Mouse (Mus musculus): Measurements from ENCODE around the gene Taf11. TPM values are rescaled to one million over a fixed set of nuclear protein-coding genes. Genes with fewer than 3 reads are reported as not detected.

The Taf11 gene
- polyA plus RNA-seq, 1 experiment from 2014 or later, result 22.2 TPM

DNA sequence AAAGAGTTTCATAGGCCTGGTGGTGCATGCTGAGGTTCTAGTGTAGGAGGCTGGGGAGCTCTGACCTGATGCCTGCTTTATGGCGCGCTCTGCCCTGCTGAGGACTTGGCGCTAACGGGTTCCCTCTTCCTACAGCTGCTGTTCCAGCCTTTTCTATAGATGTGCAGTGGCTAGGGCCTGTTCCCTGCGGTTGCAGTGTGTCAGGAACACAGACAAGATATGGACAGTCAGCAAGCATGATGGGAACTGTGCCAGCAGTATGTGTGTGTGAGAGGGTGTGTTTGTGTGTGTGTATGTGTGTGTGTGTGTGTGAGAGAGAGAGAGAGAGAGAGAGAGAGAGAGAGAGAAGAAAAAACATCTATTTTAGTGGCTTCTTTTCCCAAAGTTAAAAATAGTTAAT lies 29.4 kb upstream of the Taf11 start:
- no peak overlapping the region; the same call in 1 of the 2 replicates for H3K9ac ChIP-seq
- no peaks in the 10 kb centered on the region for H3K9me3 ChIP-seq (replicated peaks)
- 71% methylated on average over 5 of the region's 5 CpGs for WGBS (ENCODE audit: insufficient replicate concordance)
- H3K4me2 ChIP-seq, result no peak overlapping the region
- no peak overlapping the region for H3K27ac ChIP-seq (replicated peaks)
- H3K4me3 ChIP-seq (replicated peaks), result no peak overlapping the region
- H3K36me3 ChIP-seq (replicated peaks), result no peaks in the 10 kb centered on the region
- H3K27me3 ChIP-seq, result no peaks in the 10 kb centered on the region
- no peak for ATAC-seq (ENCODE audit: insufficient read depth)
- H3K4me1 ChIP-seq (replicated peaks), result peaks cover 17% of the 10 kb centered on the region; the same call in 1 of the 2 replicates

DNA sequence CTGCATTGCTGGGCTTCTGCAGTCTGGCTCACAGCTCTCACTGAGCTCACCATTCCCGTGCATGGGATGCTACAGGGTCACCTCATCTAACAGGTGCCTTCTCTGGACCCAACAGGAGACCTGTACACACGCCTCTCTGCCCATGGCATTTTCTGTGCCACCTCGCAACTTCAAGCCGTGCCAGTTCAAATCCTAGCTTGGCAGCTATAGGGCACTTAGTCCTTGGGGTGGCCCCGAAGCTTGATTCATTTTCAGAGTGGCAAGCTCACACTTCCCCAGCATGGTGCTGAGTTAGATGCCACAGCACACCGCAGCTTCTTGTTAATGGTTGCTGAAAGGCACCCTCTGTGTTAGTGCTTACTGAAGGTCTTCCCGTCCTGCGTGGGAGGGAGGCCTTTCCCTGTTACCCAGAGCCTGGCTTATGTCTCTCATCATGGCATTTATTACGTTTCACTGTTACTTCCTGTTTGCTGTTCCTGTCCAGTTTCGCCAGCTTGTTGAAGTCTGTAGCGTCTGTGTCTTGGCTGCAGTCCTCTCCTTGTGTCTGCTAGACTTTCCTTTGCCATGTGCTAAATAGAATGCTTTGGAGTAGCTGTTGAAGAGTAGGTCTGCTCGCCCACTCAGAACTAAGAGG lies 28.6 kb upstream of the Taf11 start:
- no peaks in the 10 kb centered on the region for H3K9me3 ChIP-seq (replicated peaks)
- H3K4me2 ChIP-seq, result no peak overlapping the region
- no peak overlapping the region for H3K9ac ChIP-seq
- no peaks in the 10 kb centered on the region for H3K27me3 ChIP-seq
- H3K4me3 ChIP-seq (replicated peaks), result no peak overlapping the region
- H3K4me1 ChIP-seq (replicated peaks), result peaks cover 17% of the 10 kb centered on the region; the same call in 1 of the 2 replicates
- 58% methylated on average over 12 of the region's 12 CpGs for WGBS (ENCODE audit: insufficient replicate concordance)
- no peaks in the 10 kb centered on the region for H3K36me3 ChIP-seq (replicated peaks)
- H3K27ac ChIP-seq (replicated peaks), result no peak overlapping the region; the same call in 1 of the 2 replicates
- ATAC-seq (ENCODE audit: insufficient read depth), result no peak

DNA sequence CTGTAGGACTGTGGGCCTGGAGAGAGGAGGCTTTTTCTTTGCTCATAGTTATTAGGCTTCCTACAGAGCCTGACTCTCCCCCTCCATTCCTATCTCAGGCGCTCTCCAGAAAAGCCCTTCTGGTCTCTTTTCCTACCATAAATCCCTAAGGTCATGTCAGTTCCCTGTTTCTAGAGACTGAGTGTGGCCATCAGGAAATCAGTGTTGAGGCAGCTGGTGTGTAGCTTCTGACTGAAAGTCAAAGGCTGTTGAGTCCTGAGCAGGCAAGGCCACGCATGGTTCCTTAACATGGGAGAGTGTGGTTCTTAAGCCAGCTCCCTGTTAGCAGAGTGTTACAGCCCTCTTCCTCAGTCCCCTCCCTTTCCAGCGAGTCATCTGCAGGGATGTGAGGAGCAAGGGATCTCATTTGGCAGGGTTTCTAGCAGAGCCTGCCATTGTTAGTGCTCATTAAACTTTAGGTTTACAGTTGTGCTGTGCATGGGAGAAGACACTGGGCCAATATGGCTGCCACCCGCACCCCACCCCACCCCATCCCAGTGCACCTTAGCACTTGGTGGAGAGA lies 27.5 kb upstream of the Taf11 start:
- Histone ChIP-seq H3K27me3 (no peaks in the 10 kb centered on the region), H3K27ac (replicated peaks) (no peak overlapping the region), H3K4me2 (no peak overlapping the region), H3K9me3 (replicated peaks) (no peaks in the 10 kb centered on the region), H3K36me3 (replicated peaks) (no peaks in the 10 kb centered on the region), H3K4me3 (replicated peaks) (no peak overlapping the region), H3K9ac (no peak overlapping the region), H3K4me1 (replicated peaks) (peaks cover 17% of the 10 kb centered on the region; the same call in 1 of the 2 replicates)
- 64% methylated on average over 4 of the region's 4 CpGs for WGBS (ENCODE audit: insufficient replicate concordance)
- no peak for ATAC-seq (ENCODE audit: insufficient read depth)

DNA sequence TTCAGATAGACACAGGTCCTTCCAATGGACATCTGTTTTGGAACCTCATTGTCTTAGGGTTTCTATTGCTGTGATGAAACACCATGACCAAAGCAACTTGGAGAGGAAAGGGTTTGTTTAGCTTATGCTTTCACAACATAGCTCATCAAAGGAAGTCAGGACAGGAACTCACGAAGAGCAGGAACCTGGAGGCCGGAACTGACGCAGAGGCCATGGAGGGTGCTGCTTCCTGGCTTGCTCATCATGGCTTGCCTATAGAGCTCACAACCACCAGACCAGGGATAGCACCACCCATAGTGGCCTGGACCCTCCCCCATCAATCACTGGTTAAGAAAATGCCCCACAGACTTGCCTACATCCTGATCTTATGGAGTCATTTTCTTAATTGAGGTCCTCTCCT lies 25.4 kb upstream of the Taf11 start:
- no peak overlapping the region for H3K27ac ChIP-seq (replicated peaks)

DNA sequence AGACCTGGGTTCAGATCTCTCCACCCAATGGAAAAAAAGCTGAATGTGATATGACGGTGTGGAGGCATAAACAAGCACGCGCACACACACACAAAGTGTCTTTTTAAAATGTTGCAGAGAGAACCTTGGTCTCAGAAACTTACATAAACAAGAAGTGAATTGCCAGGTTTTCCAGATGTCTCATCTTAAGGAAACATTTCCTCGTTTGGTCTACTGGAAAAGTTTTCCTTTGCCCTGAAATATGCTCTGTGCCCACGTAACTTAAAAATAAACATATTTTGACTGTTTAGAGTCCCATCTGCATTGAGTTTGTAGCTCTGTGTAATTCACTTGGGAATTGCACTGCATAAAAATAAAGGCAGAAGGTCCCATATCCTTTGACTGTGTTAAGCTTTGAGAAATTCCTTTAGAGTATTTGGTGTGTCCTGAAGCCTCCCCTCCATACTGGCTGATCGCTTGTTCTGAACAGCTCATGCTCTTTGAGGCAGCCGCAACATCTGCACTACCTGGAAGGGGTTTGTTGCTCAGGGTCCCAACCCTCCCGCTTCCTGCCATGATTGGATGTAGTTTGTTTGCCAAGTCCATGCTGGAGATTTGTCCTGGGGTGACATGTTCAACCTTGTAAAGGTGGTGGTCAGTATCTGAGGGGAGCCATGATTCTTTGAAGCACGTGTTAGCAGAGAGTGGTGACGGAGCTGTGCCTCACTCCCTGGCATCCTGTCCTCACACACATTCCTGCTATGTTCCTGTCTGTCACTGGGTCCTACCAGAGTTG lies 24.7 kb upstream of the Taf11 start:
- Histone ChIP-seq H3K27ac (replicated peaks) (no peak overlapping the region), H3K9ac (no peak overlapping the region), H3K9me3 (replicated peaks) (no peaks in the 10 kb centered on the region), H3K36me3 (replicated peaks) (no peaks in the 10 kb centered on the region), H3K4me3 (replicated peaks) (no peak overlapping the region), H3K4me2 (no peak overlapping the region), H3K4me1 (replicated peaks) (peaks cover 21% of the 10 kb centered on the region; the same call in 1 of the 2 replicates), H3K27me3 (no peaks in the 10 kb centered on the region)
- ATAC-seq (ENCODE audit: insufficient read depth), result no peak
- WGBS (ENCODE audit: insufficient replicate concordance), result 80% methylated on average over 10 of the region's 10 CpGs

More for the DNA sequence above, 25.4 kb upstream of the Taf11 start:
- Histone ChIP-seq H3K36me3 (replicated peaks) (no peaks in the 10 kb centered on the region), H3K4me1 (replicated peaks) (peaks cover 20% of the 10 kb centered on the region; the same call in 1 of the 2 replicates), H3K9ac (no peak overlapping the region), H3K4me3 (replicated peaks) (no peak overlapping the region), H3K9me3 (replicated peaks) (no peaks in the 10 kb centered on the region), H3K27me3 (no peaks in the 10 kb centered on the region), H3K4me2 (no peak overlapping the region)
- ATAC-seq (ENCODE audit: insufficient read depth), result no peak
- 62% methylated on average over 3 of the region's 3 CpGs for WGBS (ENCODE audit: insufficient replicate concordance)

GRCm38 (mm10) chr17:27931826-27932225 lies 22.2 kb upstream of the Taf11 start:
- Histone ChIP-seq H3K27ac (replicated peaks) (no peak overlapping the region), H3K4me2 (no peak overlapping the region), H3K9ac (no peak overlapping the region), H3K4me3 (replicated peaks) (no peak overlapping the region), H3K9me3 (replicated peaks) (no peaks in the 10 kb centered on the region), H3K36me3 (replicated peaks) (no peaks in the 10 kb centered on the region), H3K4me1 (replicated peaks) (peaks cover 13% of the 10 kb centered on the region; the same call in 1 of the 2 replicates), H3K27me3 (no peaks in the 10 kb centered on the region)
- whole genome bisulfite sequencing (ENCODE audit: insufficient replicate concordance), result 63% methylated on average over 4 of the region's 4 CpGs
- ATAC-seq (ENCODE audit: insufficient read depth), result no peak

GRCm38 (mm10) chr17:27930291-27930690 lies 20.6 kb upstream of the Taf11 start:
- H3K27ac ChIP-seq (replicated peaks), result no peak overlapping the region
- H3K36me3 ChIP-seq (replicated peaks), result no peaks in the 10 kb centered on the region
- no peak overlapping the region for H3K4me3 ChIP-seq (replicated peaks)
- H3K4me1 ChIP-seq (replicated peaks), result peaks cover 15% of the 10 kb centered on the region
- H3K9me3 ChIP-seq (replicated peaks), result no peaks in the 10 kb centered on the region
- WGBS (ENCODE audit: insufficient replicate concordance), result 69% methylated on average over 5 of the region's 5 CpGs
- ATAC-seq (ENCODE audit: insufficient read depth), result no peak
- no peak overlapping the region for H3K9ac ChIP-seq
- no peaks in the 10 kb centered on the region for H3K27me3 ChIP-seq
- no peak overlapping the region for H3K4me2 ChIP-seq

- H3K27me3 ChIP-seq, result no peaks in the 10 kb centered on the region
- no peak overlapping the region for H3K4me2 ChIP-seq
- 60% methylated on average over 7 of the region's 7 CpGs for WGBS (ENCODE audit: insufficient replicate concordance)
Measured at GRCm38 (mm10) chr17:27925504-27925903, 15.9 kb upstream of the Taf11 start.

GRCm38 (mm10) chr17:27925054-27925453 lies 15.4 kb upstream of the Taf11 start:
- Histone ChIP-seq H3K27me3 (no peaks in the 10 kb centered on the region), H3K9ac (no peak overlapping the region), H3K4me2 (no peak overlapping the region), H3K4me1 (replicated peaks) (peaks cover 27% of the 10 kb centered on the region), H3K36me3 (replicated peaks) (no peaks in the 10 kb centered on the region), H3K9me3 (replicated peaks) (no peaks in the 10 kb centered on the region), H3K4me3 (replicated peaks) (no peak overlapping the region), H3K27ac (replicated peaks) (no peak overlapping the region)
- no peak for ATAC-seq (ENCODE audit: insufficient read depth)
- 72% methylated on average over 4 of the region's 4 CpGs for WGBS (ENCODE audit: insufficient replicate concordance)

More at GRCm38 (mm10) chr17:27925504-27925903, 15.9 kb upstream of the Taf11 start:
- H3K4me1 ChIP-seq (replicated peaks), result peaks cover 23% of the 10 kb centered on the region
- H3K36me3 ChIP-seq (replicated peaks), result no peaks in the 10 kb centered on the region
- H3K27ac ChIP-seq (replicated peaks), result no peak overlapping the region
- no peak overlapping the region for H3K9ac ChIP-seq
- H3K4me3 ChIP-seq (replicated peaks), result no peak overlapping the region
- no peak for ATAC-seq (ENCODE audit: insufficient read depth)
- no peaks in the 10 kb centered on the region for H3K9me3 ChIP-seq (replicated peaks)

- Histone ChIP-seq H3K4me3 (replicated peaks) (no peak overlapping the region), H3K4me2 (no peak overlapping the region), H3K4me1 (replicated peaks) (peaks cover 30% of the 10 kb centered on the region), H3K36me3 (replicated peaks) (no peaks in the 10 kb centered on the region), H3K27ac (replicated peaks) (no peak overlapping the region), H3K9ac (no peak overlapping the region), H3K9me3 (replicated peaks) (no peaks in the 10 kb centered on the region), H3K27me3 (no peaks in the 10 kb centered on the region)
- ATAC-seq (ENCODE audit: insufficient read depth), result no peak
- 72% methylated on average over 11 of the region's 11 CpGs for WGBS (ENCODE audit: insufficient replicate concordance)
Measured at GRCm38 (mm10) chr17:27922174-27922712, 12.6 kb upstream of the Taf11 start.

- Histone ChIP-seq H3K36me3 (replicated peaks) (no peaks in the 10 kb centered on the region), H3K27me3 (no peaks in the 10 kb centered on the region), H3K9ac (no peak overlapping the region), H3K4me1 (replicated peaks) (peaks cover 30% of the 10 kb centered on the region), H3K4me3 (replicated peaks) (no peak overlapping the region), H3K27ac (replicated peaks) (no peak overlapping the region), H3K4me2 (no peak overlapping the region), H3K9me3 (replicated peaks) (no peaks in the 10 kb centered on the region)
- WGBS (ENCODE audit: insufficient replicate concordance), result 63% methylated on average over 4 of the region's 4 CpGs
- no peak for ATAC-seq (ENCODE audit: insufficient read depth)
Measured at GRCm38 (mm10) chr17:27920676-27921075, 11.0 kb upstream of the Taf11 start.
